Mouse (Mus musculus) forebrain, embryonic 11.5 days (tissue): ENCODE results near the gene Rybp. TPM values are rescaled to one million over a fixed set of nuclear protein-coding genes. Genes with fewer than 3 reads are reported as not detected.

Experiments used
- ATAC-seq: fragments of 200-750 bp; cut with Nextera tagmentation; replicated peaks from 2 replicates; pipeline ENCODE4 v1.8.0; 2017; ENCODE audit warnings: moderate TSS enrichment; ENCODE audit not compliant: low FRiP score
- DNase-seq: peaks from one replicate; pipeline ENCODE4 v3.0.0-alpha.2; 2017; ENCODE audit warnings: low spot score
- H3K27ac ChIP-seq: fragments of 300-500 bp; sonication (generic); 2 replicates; pipeline ENCODE4 v1.5.1; 2014; ENCODE audit warnings: low read depth, low read length
- H3K27me3 ChIP-seq: fragments of 300-500 bp; sonication (generic); 2 replicates; pipeline ENCODE4 v1.6.1; 2014; ENCODE audit warnings: mild to moderate bottlenecking, low read length, mixed read lengths; ENCODE audit not compliant: control insufficient read depth, insufficient read depth
- H3K36me3 ChIP-seq: fragments of 300-500 bp; sonication (generic); 2 replicates; pipeline ENCODE4 v1.6.1; 2014; ENCODE audit warnings: mild to moderate bottlenecking, low read length, moderate library complexity, mixed read lengths; ENCODE audit not compliant: control insufficient read depth, insufficient read depth
- H3K4me1 ChIP-seq: fragments of 300-500 bp; sonication (generic); replicated peaks from 2 replicates; pipeline ENCODE4 v1.6.1; 2014; ENCODE audit warnings: low read length, mixed read lengths; ENCODE audit not compliant: control insufficient read depth, insufficient read depth
- H3K4me2 ChIP-seq: fragments of 300-500 bp; sonication (generic); 2 replicates; pipeline ENCODE4 v1.6.1; 2014; ENCODE audit warnings: low read depth, mild to moderate bottlenecking, low read length, moderate library complexity, mixed read lengths; ENCODE audit not compliant: severe bottlenecking
- H3K4me3 ChIP-seq: fragments of 300-500 bp; sonication (generic); 2 replicates; pipeline ENCODE4 v1.5.1; 2014; ENCODE audit warnings: low read depth, low read length
- H3K9ac ChIP-seq: fragments of 300-500 bp; sonication (generic); 2 replicates; pipeline ENCODE4 v1.6.1; 2014; ENCODE audit warnings: low read length
- H3K9me3 ChIP-seq: fragments of 300-500 bp; sonication (generic); 2 replicates; pipeline ENCODE4 v1.6.1; 2016; ENCODE audit warnings: low read length, mixed read lengths; ENCODE audit not compliant: control insufficient read depth
- WGBS: fragments of 180-500 bp; shearing (Covaris S2); extraction: QIAGEN DNeasy Blood & Tissue Kit; methylation state at CpG from one replicate; pipeline ENCODE4 v1.1.7; 2014; 5-methylcytosine and 5-hydroxymethylcytosine counted together
- polyA plus RNA-seq: library from polyadenylated mRNA; unstranded; fragments of >200 nt; fragmentation: Nextera tagmentation; extraction: Ambion mirVana; gene quantifications from 2 replicates; pipeline ENCODE4 v1.2.1, GENCODE M21; 2014

Rybp gene
- polyA plus RNA-seq, 1 experiment from 2014 or later, result 11.3 TPM

- no peak overlapping the region for H3K4me2 ChIP-seq
- H3K36me3 ChIP-seq, result no peaks in the 10 kb centered on the region
- H3K9ac ChIP-seq, result no peak overlapping the region
- H3K4me1 ChIP-seq, result no peaks in the 10 kb centered on the region
- ATAC-seq (no peak), DNase-seq (no peak)
- 91% methylated on average over 1 of the region's 1 CpGs for WGBS
- no peaks in the 10 kb centered on the region for H3K27me3 ChIP-seq
- H3K4me3 ChIP-seq, result no peak overlapping the region
- no peaks in the 10 kb centered on the region for H3K9me3 ChIP-seq
- no peak overlapping the region for H3K27ac ChIP-seq
Observed at GRCm38 (mm10) chr6:100254671-100255070, 32.6 kb downstream of the Rybp start.

GRCm38 (mm10) chr6:100244474-100244873, 42.8 kb downstream of the Rybp start:
- Histone ChIP-seq H3K9ac (no peak overlapping the region), H3K4me1 (no peaks in the 10 kb centered on the region), H3K27me3 (no peaks in the 10 kb centered on the region), H3K9me3 (no peaks in the 10 kb centered on the region), H3K36me3 (no peaks in the 10 kb centered on the region; the same call in 1 of the 2 replicates), H3K4me3 (no peak overlapping the region), H3K4me2 (no peak overlapping the region), H3K27ac (no peak overlapping the region)
- WGBS, result 81% methylated on average over 3 of the region's 3 CpGs
- ATAC-seq (no peak), DNase-seq (no peak)

GRCm38 (mm10) chr6:100235036-100235435, 52.2 kb downstream of the Rybp start:
- no peak overlapping the region for H3K27ac ChIP-seq
- H3K4me1 ChIP-seq, result peaks cover 6% of the 10 kb centered on the region; the same call in 1 of the 2 replicates
- DNase-seq (no peak), ATAC-seq (no peak)
- no peaks in the 10 kb centered on the region for H3K36me3 ChIP-seq
- no peaks in the 10 kb centered on the region for H3K27me3 ChIP-seq
- no peaks in the 10 kb centered on the region for H3K9me3 ChIP-seq
- H3K4me2 ChIP-seq, result no peak overlapping the region
- H3K4me3 ChIP-seq, result no peak overlapping the region
- H3K9ac ChIP-seq, result no peak overlapping the region

- H3K9me3 ChIP-seq, result no peaks in the 10 kb centered on the region
- WGBS, result 56% methylated on average over 3 of the region's 3 CpGs
- ATAC-seq, result peak; percentile 81
- no peak overlapping the region for H3K4me2 ChIP-seq
- no peak overlapping the region for H3K27ac ChIP-seq
- H3K36me3 ChIP-seq, result no peaks in the 10 kb centered on the region
- peaks cover 6% of the 10 kb centered on the region; the same call in 1 of the 2 replicates for H3K4me1 ChIP-seq
- H3K4me3 ChIP-seq, result no peak overlapping the region
- no peak for DNase-seq
- no peaks in the 10 kb centered on the region for H3K27me3 ChIP-seq
- H3K9ac ChIP-seq, result no peak overlapping the region
Observed at GRCm38 (mm10) chr6:100233522-100233921, 53.8 kb downstream of the Rybp start.

- Histone ChIP-seq H3K9me3 (no peaks in the 10 kb centered on the region), H3K27me3 (no peaks in the 10 kb centered on the region), H3K36me3 (no peaks in the 10 kb centered on the region), H3K27ac (no peak overlapping the region), H3K9ac (no peak overlapping the region), H3K4me3 (no peak overlapping the region), H3K4me2 (no peak overlapping the region), H3K4me1 (peaks cover 6% of the 10 kb centered on the region; the same call in 1 of the 2 replicates)
- ATAC-seq (peak; percentile 24; the same call in 1 of the 2 replicates), DNase-seq (no peak)
- whole genome bisulfite sequencing, result 47% methylated on average over 4 of the region's 4 CpGs
Observed at GRCm38 (mm10) chr6:100233061-100233460, 54.2 kb downstream of the Rybp start.

- no peaks in the 10 kb centered on the region for H3K27me3 ChIP-seq
- H3K4me3 ChIP-seq, result no peak overlapping the region
- no peak overlapping the region for H3K27ac ChIP-seq
- ATAC-seq (no peak), DNase-seq (no peak)
- no peak overlapping the region for H3K9ac ChIP-seq
- 81% methylated on average over 2 of the region's 2 CpGs for WGBS
- no peaks in the 10 kb centered on the region; the same call in 1 of the 2 replicates for H3K4me1 ChIP-seq
- H3K9me3 ChIP-seq, result no peaks in the 10 kb centered on the region
- no peaks in the 10 kb centered on the region for H3K36me3 ChIP-seq
- H3K4me2 ChIP-seq, result no peak overlapping the region
Observed at GRCm38 (mm10) chr6:100226204-100226603, 61.1 kb downstream of the Rybp start.

GRCm38 (mm10) chr6:100223932-100224331, 63.4 kb downstream of the Rybp start:
- H3K27ac ChIP-seq, result no peak overlapping the region
- DNase-seq (no peak), ATAC-seq (no peak)
- no peaks in the 10 kb centered on the region; the same call in 1 of the 2 replicates for H3K4me1 ChIP-seq
- no peak overlapping the region for H3K4me2 ChIP-seq
- 94% methylated on average over 6 of the region's 6 CpGs for WGBS
- H3K36me3 ChIP-seq, result no peaks in the 10 kb centered on the region
- H3K4me3 ChIP-seq, result no peak overlapping the region
- H3K27me3 ChIP-seq, result no peaks in the 10 kb centered on the region
- no peaks in the 10 kb centered on the region for H3K9me3 ChIP-seq
- no peak overlapping the region for H3K9ac ChIP-seq

- WGBS, result 80% methylated on average over 10 of the region's 10 CpGs
- no peaks in the 10 kb centered on the region; the same call in 1 of the 2 replicates for H3K4me1 ChIP-seq
- no peaks in the 10 kb centered on the region for H3K27me3 ChIP-seq
- H3K27ac ChIP-seq, result no peak overlapping the region
- H3K36me3 ChIP-seq, result no peaks in the 10 kb centered on the region
- DNase-seq (no peak), ATAC-seq (no peak)
- H3K9ac ChIP-seq, result no peak overlapping the region
- H3K4me2 ChIP-seq, result no peak overlapping the region
- H3K9me3 ChIP-seq, result no peaks in the 10 kb centered on the region
- H3K4me3 ChIP-seq, result no peak overlapping the region
Observed at GRCm38 (mm10) chr6:100223435-100223834, 63.9 kb downstream of the Rybp start.

- 83% methylated on average over 5 of the region's 5 CpGs for WGBS
- H3K9me3 ChIP-seq, result no peaks in the 10 kb centered on the region
Observed at GRCm38 (mm10) chr6:100222927-100223326, 64.4 kb downstream of the Rybp start.

More at GRCm38 (mm10) chr6:100222927-100223326, 64.4 kb downstream of the Rybp start:
- no peak for ATAC-seq
- Histone ChIP-seq H3K4me3 (no peak overlapping the region), H3K27me3 (no peaks in the 10 kb centered on the region), H3K4me2 (no peak overlapping the region), H3K36me3 (no peaks in the 10 kb centered on the region), H3K9ac (no peak overlapping the region), H3K4me1 (no peaks in the 10 kb centered on the region; the same call in 1 of the 2 replicates), H3K27ac (no peak overlapping the region)
- no peak for DNase-seq
